Mouse (Mus musculus) ovary, postnatal 36 days (tissue): ENCODE measurements around the gene Clec12a.
"Not testable (repeated sequence)": the region's sequence is repeated elsewhere in the genome, so short reads cannot be mapped to it uniquely, and the experiment has no call there.

ENCODE experiments used
- DNase-seq: peaks from one replicate; pipeline ENCODE4 v3.0.0; 2022; ENCODE audit warnings: low spot score, mixed read lengths

Clec12a gene

DNA sequence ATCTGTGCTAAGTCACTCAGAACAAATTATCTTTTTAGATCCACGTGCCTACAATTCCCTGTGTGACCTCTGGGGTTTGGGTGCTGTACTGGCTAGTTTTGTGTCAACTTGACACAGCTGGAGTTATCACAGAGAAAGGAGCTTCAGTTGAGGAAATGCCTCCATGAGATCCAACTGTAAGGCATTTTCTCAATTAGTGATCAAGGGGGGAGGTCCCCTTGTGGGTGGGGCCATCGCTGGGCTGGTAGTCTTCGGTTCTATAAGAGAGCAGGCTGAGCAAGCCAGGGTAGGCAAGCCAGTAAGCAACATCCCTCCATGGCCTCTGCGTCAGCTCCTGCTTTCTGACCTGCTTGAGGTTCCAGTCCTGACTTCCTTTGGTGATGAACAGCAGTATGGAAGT is at the start of gene Clec12a:
Gene Clec12a (plus strand): TSS at position 301 of the 400 bp plus-strand sequence.
- DNase-seq: not testable (repeated sequence)

DNA sequence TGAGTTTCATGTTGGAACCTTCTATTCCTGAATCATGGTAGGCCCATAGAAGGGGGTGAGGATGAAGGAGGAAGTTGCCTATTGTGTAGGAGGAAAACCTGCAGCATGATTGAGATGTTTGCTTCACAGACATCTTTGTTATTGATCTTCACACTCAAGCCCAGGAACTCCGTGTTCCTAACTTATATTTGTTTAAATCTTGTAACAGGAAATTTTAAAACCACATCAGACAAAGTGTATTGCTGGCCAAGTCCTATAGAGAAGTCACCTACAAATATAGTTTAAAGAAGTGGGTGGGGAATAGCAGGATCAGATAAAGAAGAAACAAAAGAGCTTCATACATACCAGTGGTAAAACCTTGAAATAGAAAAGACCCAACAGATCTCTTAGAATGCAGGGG is 38.3 kb upstream of the Clec12a start:
- no peak for DNase-seq

GRCm38 (mm10) chr6:129312499-129312898 is 30.0 kb upstream of the Clec12a start:
- no peak for DNase-seq

GRCm38 (mm10) chr6:129314655-129315168 is 27.8 kb upstream of the Clec12a start:
- DNase-seq: no peak

DNA sequence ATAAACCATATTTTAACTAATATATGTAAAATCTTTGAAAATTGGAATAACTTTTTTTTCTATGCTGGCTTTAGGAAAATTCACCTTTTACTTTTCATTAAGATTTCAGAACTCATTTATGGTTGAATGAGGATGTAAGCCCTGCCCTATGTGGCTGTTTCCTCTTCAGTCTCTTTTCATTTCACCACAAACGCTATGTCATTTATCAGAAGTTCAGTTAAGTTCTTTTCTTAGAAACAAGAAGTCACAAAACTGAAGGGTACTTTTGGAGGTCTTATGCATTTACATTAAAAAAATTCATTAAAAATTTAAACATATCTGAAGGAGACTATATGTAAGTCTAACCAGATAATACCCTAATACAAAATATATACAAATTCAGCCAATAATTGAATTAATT is 26.8 kb upstream of the Clec12a start:
- DNase-seq: no peak

DNA sequence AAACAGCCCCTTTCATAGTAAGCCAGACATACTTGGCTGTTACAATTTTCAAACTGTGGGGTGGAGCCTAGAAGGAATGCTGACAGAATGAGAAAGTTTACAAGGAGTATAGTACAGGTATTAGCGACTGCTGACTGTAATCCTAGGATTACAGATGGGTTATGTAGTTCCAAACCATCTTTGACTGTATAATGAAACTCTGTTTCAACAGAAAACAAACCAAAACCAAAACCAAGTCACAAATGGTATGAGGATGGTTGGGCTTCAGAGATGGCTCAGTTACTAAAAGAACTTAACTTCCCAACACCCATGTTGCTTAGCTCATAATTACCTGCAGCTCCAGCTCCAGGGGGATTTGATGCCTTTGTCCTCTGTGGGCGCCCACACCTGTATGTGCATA is 26.0 kb upstream of the Clec12a start:
- DNase-seq: no peak

DNA sequence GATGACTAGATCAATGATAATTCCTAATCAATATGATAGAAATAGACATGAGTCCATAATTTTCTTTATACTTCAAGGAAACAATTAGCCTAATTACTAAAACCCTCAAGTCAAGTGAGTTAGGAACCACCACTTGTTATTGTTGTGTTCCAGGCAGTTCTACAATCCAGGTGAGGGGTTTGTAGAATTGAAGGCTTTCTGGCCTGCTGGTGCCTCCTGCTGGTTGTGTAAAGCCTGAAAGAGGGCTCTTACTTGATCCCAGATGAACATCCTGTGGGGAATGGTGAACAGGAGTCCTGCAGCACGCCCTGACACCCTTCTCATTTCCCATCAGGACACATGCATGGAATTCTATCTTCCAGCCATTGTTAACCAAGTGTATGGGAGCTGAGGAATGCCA is 24.1 kb upstream of the Clec12a start:
- no peak for DNase-seq

GRCm38 (mm10) chr6:129319331-129319730 is 23.2 kb upstream of the Clec12a start:
- DNase-seq: no peak

- no peak for DNase-seq
Observed at GRCm38 (mm10) chr6:129326016-129326415, 16.5 kb upstream of the Clec12a start.

- DNase-seq: no peak
Observed at GRCm38 (mm10) chr6:129326568-129327150, 15.8 kb upstream of the Clec12a start.

GRCm38 (mm10) chr6:129331610-129332009 is 10.9 kb upstream of the Clec12a start, which contains the start of gene 4922502D21Rik:
TSS of gene 4922502D21Rik (minus strand) at chr6:129331796.
- no peak for DNase-seq

DNA sequence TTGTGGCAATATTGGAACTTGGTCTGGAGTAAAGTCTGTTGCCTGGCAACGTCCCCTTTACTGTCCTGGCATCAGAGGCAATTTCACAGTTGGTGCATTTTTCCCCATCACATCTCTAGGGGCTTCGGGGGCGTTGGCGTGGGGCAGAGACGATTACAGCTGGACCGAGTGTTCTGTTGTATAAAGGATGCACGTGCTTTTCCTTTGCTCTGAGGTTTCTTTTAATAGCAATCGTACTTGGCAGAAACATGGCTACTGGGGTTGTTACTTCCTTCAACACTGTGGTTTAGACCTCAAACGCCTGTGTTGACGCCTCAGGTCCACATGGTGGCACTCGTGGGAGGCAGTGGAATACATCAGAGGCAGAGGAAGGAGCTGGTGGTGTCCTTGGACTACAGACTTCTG is 8.8 kb upstream of the Clec12a start:
- DNase-seq: peak; percentile 39

- DNase-seq: no peak
Observed at GRCm38 (mm10) chr6:129337751-129338150, 4.7 kb upstream of the Clec12a start.

DNA sequence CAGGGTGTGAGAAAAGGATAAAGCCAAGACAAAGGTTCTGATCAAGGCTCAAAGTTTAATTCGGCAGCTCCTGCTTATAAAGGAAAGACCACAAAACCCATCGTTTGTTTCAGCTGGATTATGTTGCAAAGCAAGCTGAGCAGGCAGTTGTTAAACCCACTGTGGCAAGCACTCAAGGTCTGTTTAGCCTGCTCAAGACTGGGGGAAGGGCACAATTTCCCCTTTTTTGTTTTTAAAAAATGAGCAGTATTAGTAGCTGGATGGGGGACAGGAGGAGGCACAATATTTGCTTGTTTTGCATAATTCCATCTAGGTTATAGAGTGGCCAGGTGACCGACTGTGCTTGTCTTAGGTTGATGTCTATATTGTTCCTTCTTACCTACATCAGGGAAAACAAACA is 1.9 kb downstream of the Clec12a start:
- no peak for DNase-seq

- no peak for DNase-seq
Observed at GRCm38 (mm10) chr6:129349524-129350352, 7.2 kb downstream of the Clec12a start.

- no peak for DNase-seq
Observed at GRCm38 (mm10) chr6:129351091-129351490, 8.6 kb downstream of the Clec12a start.

DNA sequence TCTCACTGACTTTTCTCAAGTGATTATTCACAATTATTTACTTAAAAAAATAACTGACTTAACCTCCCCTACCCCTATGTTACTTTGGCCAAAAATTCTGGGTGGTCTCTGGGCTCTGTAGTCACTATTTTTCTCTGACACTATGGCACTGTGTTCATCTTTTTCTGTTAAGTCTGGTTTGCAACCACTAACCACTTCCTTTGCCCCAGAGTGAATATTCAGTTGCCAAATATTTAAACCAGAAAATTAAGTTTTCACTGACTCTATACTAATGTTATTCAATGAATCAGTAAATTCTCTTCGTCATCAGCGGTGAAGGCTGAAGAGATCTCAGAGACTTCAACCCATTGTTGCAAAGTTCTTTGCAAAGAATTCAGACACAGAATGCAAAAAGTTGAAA is 13.3 kb downstream of the Clec12a start:
- no peak for DNase-seq

DNA sequence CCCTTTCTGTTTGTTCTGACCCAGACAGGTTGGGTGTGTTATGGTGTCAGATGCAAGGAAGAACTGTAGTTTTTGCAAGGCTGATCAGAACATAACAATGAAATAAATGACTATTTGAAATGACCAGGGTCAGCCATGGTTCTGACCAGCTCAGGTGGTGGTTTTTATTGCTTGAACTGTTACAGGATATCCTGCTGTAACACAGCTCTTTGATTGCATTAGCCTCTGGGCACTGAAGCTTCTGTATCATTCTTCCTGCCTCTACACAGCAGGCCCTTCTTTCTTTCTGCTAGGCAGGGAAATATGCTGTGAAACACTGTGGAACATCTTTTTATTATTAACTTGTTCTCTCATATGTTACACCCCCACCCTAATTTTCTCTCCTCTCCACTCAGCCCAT is 13.9 kb downstream of the Clec12a start:
- DNase-seq: no peak

DNA sequence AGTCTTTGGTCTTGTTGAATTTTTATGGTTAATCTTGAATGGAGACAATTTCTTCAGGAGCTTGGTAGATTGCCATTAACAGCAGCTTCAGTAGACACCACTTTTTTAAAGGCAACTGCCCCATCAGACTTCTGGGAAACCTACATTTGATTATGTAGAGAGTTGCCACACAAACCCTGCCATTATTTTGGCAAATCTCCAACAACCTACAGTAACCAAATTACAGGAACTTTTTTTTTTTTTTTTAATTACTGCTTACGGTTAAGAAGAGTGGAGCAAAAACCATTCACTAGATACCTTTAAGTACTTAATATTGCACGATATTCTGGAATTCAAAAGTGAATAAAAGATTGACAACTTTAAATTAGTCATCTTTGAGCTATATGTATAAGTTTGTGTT is 17.0 kb downstream of the Clec12a start:
- DNase-seq: no peak

GRCm38 (mm10) chr6:129363942-129364341 is 21.5 kb downstream of the Clec12a start:
- no peak for DNase-seq

DNA sequence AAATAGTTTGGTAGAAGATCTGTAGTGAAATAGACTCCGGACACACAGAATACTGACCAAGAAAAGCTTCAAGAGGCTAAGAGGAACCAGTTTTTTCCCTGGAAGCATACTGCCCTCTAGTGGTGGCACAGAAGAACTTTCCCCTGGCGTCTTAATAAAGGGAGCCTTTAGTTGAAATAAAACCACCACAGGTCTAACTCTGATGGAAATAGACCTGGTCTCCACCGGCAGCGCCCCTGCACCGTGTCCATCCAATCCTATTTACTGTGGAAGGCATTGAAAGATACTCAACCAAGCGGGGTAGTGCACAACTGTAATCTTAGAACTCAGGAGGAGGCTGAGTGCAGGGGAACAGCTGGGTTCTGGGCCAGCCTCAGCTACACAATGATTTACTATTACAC is 23.5 kb downstream of the Clec12a start:
- no peak for DNase-seq

DNA sequence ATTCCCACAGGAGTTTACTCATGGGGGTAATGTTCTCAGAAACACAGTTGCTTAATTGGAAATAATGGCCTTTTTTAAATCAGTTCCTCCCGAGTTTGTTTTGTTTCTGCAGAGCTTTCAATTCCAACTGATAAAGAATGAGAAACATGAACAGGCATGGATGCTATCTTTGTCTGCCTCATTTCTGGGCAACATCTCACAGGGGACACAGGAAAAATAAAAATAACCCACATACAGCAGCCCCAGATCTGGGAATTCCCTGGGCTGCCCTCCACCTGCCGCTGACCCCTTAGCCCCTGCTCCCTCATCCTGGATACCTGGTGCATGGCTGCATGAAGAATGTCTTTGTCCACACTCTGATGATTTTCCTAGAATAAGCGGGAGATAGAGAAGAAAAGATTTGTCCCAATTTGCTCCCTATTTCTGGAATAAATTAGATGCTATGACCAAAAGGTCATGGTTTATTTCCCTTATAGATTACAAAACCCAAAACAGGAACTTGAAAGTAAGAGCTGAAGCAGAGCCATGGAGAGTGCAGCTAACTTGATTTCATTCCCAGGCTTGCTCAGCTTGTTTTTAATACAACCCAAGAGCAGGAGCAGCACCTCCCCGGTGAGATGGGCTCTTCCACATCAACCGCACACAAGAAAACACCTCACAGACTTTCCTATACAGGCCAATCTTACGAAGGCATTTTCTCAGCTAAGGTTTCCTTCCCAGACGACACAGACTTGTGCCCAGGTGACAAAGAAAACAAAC is 27.1 kb downstream of the Clec12a start:
- DNase-seq: no peak
